Mouse (Mus musculus) midbrain, embryonic 15.5 days (tissue): ENCODE measurements around the gene Rbm33. TPM values are rescaled to one million over a fixed set of nuclear protein-coding genes. Genes with fewer than 3 reads are reported as not detected.

Source experiments
- ATAC-seq: fragments of 200-750 bp; cut with Nextera tagmentation; replicated peaks from 2 replicates; pipeline ENCODE4 v1.8.0; 2017; ENCODE audit warnings: moderate TSS enrichment
- H3K27ac ChIP-seq: fragments of 300-500 bp; sonication (generic); 2 replicates; pipeline ENCODE4 v1.5.1; 2015; ENCODE audit warnings: mild to moderate bottlenecking, inconsistent platforms
- H3K27me3 ChIP-seq: fragments of 300-500 bp; sonication (generic); replicated peaks from 2 replicates; pipeline ENCODE4 v1.6.1; 2015; ENCODE audit warnings: inconsistent platforms
- H3K36me3 ChIP-seq: fragments of 300-500 bp; sonication (generic); replicated peaks from 2 replicates; pipeline ENCODE4 v1.6.1; 2015; ENCODE audit warnings: inconsistent platforms
- H3K4me1 ChIP-seq: fragments of 300-500 bp; sonication (generic); 2 replicates; pipeline ENCODE4 v1.6.1; 2015; ENCODE audit warnings: inconsistent platforms
- H3K4me2 ChIP-seq: fragments of 300-500 bp; sonication (generic); 2 replicates; pipeline ENCODE4 v1.6.1; 2015; ENCODE audit warnings: inconsistent platforms, mild to moderate bottlenecking, moderate library complexity
- H3K4me3 ChIP-seq: fragments of 300-500 bp; sonication (generic); 2 replicates; pipeline ENCODE4 v1.5.1; 2015; ENCODE audit warnings: mild to moderate bottlenecking, inconsistent platforms
- H3K9ac ChIP-seq: fragments of 300-500 bp; sonication (generic); 2 replicates; pipeline ENCODE4 v1.6.1; 2015; ENCODE audit warnings: mild to moderate bottlenecking, inconsistent platforms
- H3K9me3 ChIP-seq: fragments of 300-500 bp; sonication (generic); 2 replicates; pipeline ENCODE4 v1.6.1; 2016; ENCODE audit warnings: inconsistent platforms
- WGBS: fragments of 180-500 bp; shearing (Covaris S2); methylation state at CpG from one replicate; pipeline ENCODE4 v1.1.7; 2015; ENCODE audit warnings: mixed read lengths; 5-methylcytosine and 5-hydroxymethylcytosine counted together
- polyA plus RNA-seq: library from polyadenylated mRNA; unstranded; fragments of >200 nt; fragmentation: Nextera tagmentation; extraction: Ambion mirVana; gene quantifications from 2 replicates; pipeline ENCODE4 v1.2.1, GENCODE M21; 2015

Rbm33 gene
- polyA plus RNA-seq, 1 experiment from 2014 or later, result 18.6 TPM

- 79% methylated on average over 7 of the region's 7 CpGs for WGBS
- Histone ChIP-seq H3K27ac (no peak overlapping the region), H3K4me1 (peaks cover 22% of the 10 kb centered on the region; the same call in 1 of the 2 replicates)
Measured at GRCm38 (mm10) chr5:28329024-28329806, 12.3 kb downstream of the Rbm33 start.

GRCm38 (mm10) chr5:28333731-28334130 lies 16.8 kb downstream of the Rbm33 start:
- WGBS, result 85% methylated on average over 2 of the region's 2 CpGs
- Histone ChIP-seq H3K4me2 (no peak overlapping the region), H3K36me3 (peaks cover 6% of the 10 kb centered on the region; the same call in 1 of the 2 replicates), H3K9me3 (no peaks in the 10 kb centered on the region), H3K27ac (no peak overlapping the region), H3K9ac (no peak overlapping the region), H3K4me3 (no peak overlapping the region), H3K4me1 (no peaks in the 10 kb centered on the region), H3K27me3 (no peaks in the 10 kb centered on the region)
- ATAC-seq, result no peak

More at GRCm38 (mm10) chr5:28329024-28329806, 12.3 kb downstream of the Rbm33 start:
- ATAC-seq, result no peak
- H3K36me3 ChIP-seq, result no peaks in the 10 kb centered on the region; the same call in 1 of the 2 replicates
- H3K27me3 ChIP-seq, result no peaks in the 10 kb centered on the region
- no peak overlapping the region for H3K9ac ChIP-seq
- H3K4me2 ChIP-seq, result no peak overlapping the region
- H3K9me3 ChIP-seq, result no peaks in the 10 kb centered on the region
- H3K4me3 ChIP-seq, result no peak overlapping the region

- no peak overlapping the region for H3K27ac ChIP-seq
- H3K27me3 ChIP-seq, result no peaks in the 10 kb centered on the region
- peaks cover 30% of the 10 kb centered on the region for H3K36me3 ChIP-seq
- no peak overlapping the region for H3K4me2 ChIP-seq
- no peak for ATAC-seq
- H3K9ac ChIP-seq, result no peak overlapping the region
- H3K9me3 ChIP-seq, result no peaks in the 10 kb centered on the region
- H3K4me3 ChIP-seq, result no peak overlapping the region
- H3K4me1 ChIP-seq, result no peaks in the 10 kb centered on the region
Measured at GRCm38 (mm10) chr5:28351857-28352513, 35.1 kb downstream of the Rbm33 start.

GRCm38 (mm10) chr5:28355614-28356013 lies 38.7 kb downstream of the Rbm33 start:
- no peaks in the 10 kb centered on the region for H3K9me3 ChIP-seq
- H3K36me3 ChIP-seq, result peaks cover 34% of the 10 kb centered on the region
- no peak overlapping the region for H3K9ac ChIP-seq
- H3K4me2 ChIP-seq, result no peak overlapping the region
- ATAC-seq, result no peak
- no peaks in the 10 kb centered on the region for H3K27me3 ChIP-seq
- H3K4me1 ChIP-seq, result no peaks in the 10 kb centered on the region
- H3K4me3 ChIP-seq, result no peak overlapping the region
- H3K27ac ChIP-seq, result no peak overlapping the region

GRCm38 (mm10) chr5:28360745-28361144 lies 43.8 kb downstream of the Rbm33 start:
- Histone ChIP-seq H3K27me3 (no peaks in the 10 kb centered on the region), H3K9ac (no peak overlapping the region), H3K4me2 (no peak overlapping the region), H3K27ac (no peak overlapping the region), H3K36me3 (peaks cover 61% of the 10 kb centered on the region), H3K4me3 (no peak overlapping the region), H3K9me3 (no peaks in the 10 kb centered on the region), H3K4me1 (no peaks in the 10 kb centered on the region)
- ATAC-seq, result no peak
- WGBS, result 78% methylated on average over 2 of the region's 2 CpGs

GRCm38 (mm10) chr5:28368056-28368455 lies 51.1 kb downstream of the Rbm33 start:
- Histone ChIP-seq H3K27me3 (no peaks in the 10 kb centered on the region), H3K4me2 (no peak overlapping the region), H3K4me1 (no peaks in the 10 kb centered on the region), H3K4me3 (no peak overlapping the region), H3K36me3 (peaks cover 26% of the 10 kb centered on the region), H3K9me3 (no peaks in the 10 kb centered on the region), H3K9ac (no peak overlapping the region), H3K27ac (peak overlapping the region; percentile 13; the same call in 1 of the 2 replicates)
- peak; percentile 72 for ATAC-seq
- WGBS, result 38% methylated on average over 2 of the region's 2 CpGs

- H3K4me3 ChIP-seq, result no peak overlapping the region
- peaks cover 18% of the 10 kb centered on the region for H3K4me1 ChIP-seq
- H3K4me2 ChIP-seq, result no peak overlapping the region
- ATAC-seq, result no peak
- 0 out of 2 replicates have a peak, but pooled peaks cover 3% of the 10 kb centered on the region for H3K36me3 ChIP-seq
- H3K27me3 ChIP-seq, result no peaks in the 10 kb centered on the region
- H3K9ac ChIP-seq, result no peak overlapping the region
- no peak overlapping the region for H3K27ac ChIP-seq
- no peaks in the 10 kb centered on the region for H3K9me3 ChIP-seq
Measured at GRCm38 (mm10) chr5:28370836-28371235, 53.9 kb downstream of the Rbm33 start.

- Histone ChIP-seq H3K4me1 (peaks cover 18% of the 10 kb centered on the region), H3K36me3 (no peaks in the 10 kb centered on the region), H3K27me3 (no peaks in the 10 kb centered on the region), H3K9ac (no peak overlapping the region), H3K27ac (no peak overlapping the region), H3K9me3 (no peaks in the 10 kb centered on the region), H3K4me3 (no peak overlapping the region), H3K4me2 (no peak overlapping the region)
- no peak for ATAC-seq
- WGBS, result 93% methylated on average over 1 of the region's 1 CpGs
Measured at GRCm38 (mm10) chr5:28372172-28372664, 55.3 kb downstream of the Rbm33 start.

- ATAC-seq, result peak; percentile 30; the same call in 1 of the 2 replicates
- WGBS, result 66% methylated on average over 2 of the region's 2 CpGs
- Histone ChIP-seq H3K9me3 (no peaks in the 10 kb centered on the region), H3K4me2 (no peak overlapping the region), H3K27me3 (no peaks in the 10 kb centered on the region), H3K4me1 (peaks cover 18% of the 10 kb centered on the region), H3K36me3 (no peaks in the 10 kb centered on the region), H3K27ac (peak overlapping the region; percentile 8; the same call in 1 of the 2 replicates), H3K9ac (no peak overlapping the region), H3K4me3 (no peak overlapping the region)
Measured at GRCm38 (mm10) chr5:28373498-28374427, 56.8 kb downstream of the Rbm33 start.

- Histone ChIP-seq H3K4me2 (no peak overlapping the region), H3K4me3 (no peak overlapping the region)
- ATAC-seq, result no peak
Measured at GRCm38 (mm10) chr5:28377299-28377698, 60.4 kb downstream of the Rbm33 start.

GRCm38 (mm10) chr5:28382289-28382688 lies 65.4 kb downstream of the Rbm33 start:
- H3K4me1 ChIP-seq, result no peaks in the 10 kb centered on the region
- no peaks in the 10 kb centered on the region for H3K27me3 ChIP-seq
- no peak for ATAC-seq
- H3K9ac ChIP-seq, result no peak overlapping the region
- H3K9me3 ChIP-seq, result no peaks in the 10 kb centered on the region
- no peak overlapping the region for H3K27ac ChIP-seq
- WGBS, result 95% methylated on average over 1 of the region's 1 CpGs
- H3K36me3 ChIP-seq, result peaks cover 10% of the 10 kb centered on the region
- H3K4me2 ChIP-seq, result no peak overlapping the region
- no peak overlapping the region for H3K4me3 ChIP-seq

More at GRCm38 (mm10) chr5:28377299-28377698, 60.4 kb downstream of the Rbm33 start:
- Histone ChIP-seq H3K27ac (no peak overlapping the region), H3K36me3 (no peaks in the 10 kb centered on the region; the same call in 1 of the 2 replicates), H3K4me1 (peaks cover 18% of the 10 kb centered on the region), H3K27me3 (no peaks in the 10 kb centered on the region), H3K9ac (no peak overlapping the region), H3K9me3 (no peaks in the 10 kb centered on the region)

GRCm38 (mm10) chr5:28386783-28387182 lies 69.9 kb downstream of the Rbm33 start:
- H3K27ac ChIP-seq, result no peak overlapping the region
- H3K4me3 ChIP-seq, result no peak overlapping the region
- WGBS, result 92% methylated on average over 3 of the region's 3 CpGs
- ATAC-seq, result no peak
- no peaks in the 10 kb centered on the region for H3K9me3 ChIP-seq
- no peaks in the 10 kb centered on the region for H3K4me1 ChIP-seq
- H3K4me2 ChIP-seq, result no peak overlapping the region
- H3K27me3 ChIP-seq, result no peaks in the 10 kb centered on the region
- H3K9ac ChIP-seq, result no peak overlapping the region
- H3K36me3 ChIP-seq, result peaks cover 38% of the 10 kb centered on the region
